Mouse (Mus musculus): Measurements from ENCODE around the gene Gm8212. TPM values are rescaled to one million over a fixed set of nuclear protein-coding genes. Genes with fewer than 3 reads are reported as not detected.

Gm8212 gene
- not detected for polyA plus RNA-seq (2015; fragmentation: Illumina TruSeq; extraction: RNeasy Lipid Tissue Mini Kit (QIAGEN cat#74804); ENCODE audit: insufficient read depth, low read depth, low replicate concordance)

GRCm38 (mm10) chr14:44197361-44197760 is at the start of gene Gm8212:
Gene Gm8212, plus strand, starts transcription at chr14:44197661.

GRCm38 (mm10) chr14:44213154-44213553 is 15.7 kb downstream of the Gm8212 start, which contains the start of gene 4930503E14Rik:
Gene 4930503E14Rik, minus strand, starts transcription at chr14:44213254.

Other genes starting within 250 kb of the Gm8212 start
- gene Ang5, start 240.6 kb upstream of the Gm8212 start, polyA plus RNA-seq (2015; fragmentation: Illumina TruSeq; extraction: RNeasy Lipid Tissue Mini Kit (QIAGEN cat#74804); ENCODE audit: insufficient read depth, low read depth, low replicate concordance) = not detected
- gene Ang6, start 195.4 kb upstream of the Gm8212 start, polyA plus RNA-seq (2015; fragmentation: Illumina TruSeq; extraction: RNeasy Lipid Tissue Mini Kit (QIAGEN cat#74804); ENCODE audit: insufficient read depth, low read depth, low replicate concordance) = not detected
- gene Ear2, start 95.0 kb upstream of the Gm8212 start, polyA plus RNA-seq (2015; fragmentation: Illumina TruSeq; extraction: RNeasy Lipid Tissue Mini Kit (QIAGEN cat#74804); ENCODE audit: insufficient read depth, low read depth, low replicate concordance) = 4.0 TPM
- not detected for gene Gm3327, start 73.8 kb upstream of the Gm8212 start, polyA plus RNA-seq (2015; fragmentation: Illumina TruSeq; extraction: RNeasy Lipid Tissue Mini Kit (QIAGEN cat#74804); ENCODE audit: insufficient read depth, low read depth, low replicate concordance)
- gene 4930503E14Rik, start 15.6 kb downstream of the Gm8212 start, polyA plus RNA-seq (2015; fragmentation: Illumina TruSeq; extraction: RNeasy Lipid Tissue Mini Kit (QIAGEN cat#74804); ENCODE audit: insufficient read depth, low read depth, low replicate concordance) = not detected
- not detected for gene Gm8220, start 87.9 kb downstream of the Gm8212 start, polyA plus RNA-seq (2015; fragmentation: Illumina TruSeq; extraction: RNeasy Lipid Tissue Mini Kit (QIAGEN cat#74804); ENCODE audit: insufficient read depth, low read depth, low replicate concordance)
- gene Gm5930, start 140.9 kb downstream of the Gm8212 start, polyA plus RNA-seq (2015; fragmentation: Illumina TruSeq; extraction: RNeasy Lipid Tissue Mini Kit (QIAGEN cat#74804); ENCODE audit: insufficient read depth, low read depth, low replicate concordance) = not detected
- not detected for gene Gm8229, start 167.7 kb downstream of the Gm8212 start, polyA plus RNA-seq (2015; fragmentation: Illumina TruSeq; extraction: RNeasy Lipid Tissue Mini Kit (QIAGEN cat#74804); ENCODE audit: insufficient read depth, low read depth, low replicate concordance)
- gene Gm3371, start 213.0 kb downstream of the Gm8212 start, polyA plus RNA-seq (2015; fragmentation: Illumina TruSeq; extraction: RNeasy Lipid Tissue Mini Kit (QIAGEN cat#74804); ENCODE audit: insufficient read depth, low read depth, low replicate concordance) = not detected
- gene Gm8232, start 236.0 kb downstream of the Gm8212 start, polyA plus RNA-seq (2015; fragmentation: Illumina TruSeq; extraction: RNeasy Lipid Tissue Mini Kit (QIAGEN cat#74804); ENCODE audit: insufficient read depth, low read depth, low replicate concordance) = not detected